Mouse (Mus musculus): ENCODE measurements around the gene Mrpl10. TPM values are rescaled to one million over a fixed set of nuclear protein-coding genes. Genes with fewer than 3 reads are reported as not detected.
A peak's percentile ranks its signal among the peaks of the same experiment; 100 is the strongest.

Gene Mrpl10
- total and polyA plus RNA-seq, 2 experiments from 2014 or later = 55.5 to 62.0 TPM

DNA sequence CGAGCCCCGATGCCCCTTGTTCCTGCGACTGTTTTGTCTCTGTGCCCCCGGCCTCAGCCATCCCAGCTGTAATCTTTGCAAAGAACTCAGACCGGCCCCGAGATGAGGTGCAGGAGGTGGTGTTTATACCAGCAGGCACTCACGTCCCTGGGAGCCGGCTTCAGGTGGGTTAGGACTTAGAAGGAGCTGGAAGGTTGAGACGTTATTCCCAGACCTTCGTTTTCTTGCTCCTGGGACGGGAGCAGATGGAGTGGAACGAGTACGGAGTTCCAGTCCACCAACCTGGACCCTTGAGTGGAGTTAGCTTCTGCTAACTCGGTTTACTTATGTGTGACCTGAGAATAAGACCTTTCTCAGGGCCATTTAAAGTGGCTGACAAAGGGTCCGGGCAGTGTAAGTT, 10.9 kb upstream of the Mrpl10 start:
- Histone ChIP-seq H3K9me3 (ENCODE audit: low read length) (no peaks in the 10 kb centered on the region), H3K4me3 (ENCODE audit: low read depth, low read length) (peak overlapping the region; percentile 59), H3K4me1 (ENCODE audit: insufficient read depth) (peaks cover 6% of the 10 kb centered on the region; the same call in 1 of the 2 replicates), H3K36me3 (ENCODE audit: insufficient read depth) (no peaks in the 10 kb centered on the region), H3K27ac (ENCODE audit: low read depth, low read length) (no peak overlapping the region), H3K27me3 (ENCODE audit: insufficient read depth, low read length) (no peaks in the 10 kb centered on the region), H3K9ac (peak overlapping the region; percentile 57; the same call in 1 of the 2 replicates), H3K4me2 (ENCODE audit: low read depth) (peak overlapping the region; percentile 75)
- TF ChIP-seq CTCF (IDR thresholded peaks at IDR 0.05; ENCODE audit: low read depth) = no peak
- 18% methylated on average over 15 of the region's 15 CpGs for WGBS
- no peak for DNase-seq
- no peak for ATAC-seq

DNA sequence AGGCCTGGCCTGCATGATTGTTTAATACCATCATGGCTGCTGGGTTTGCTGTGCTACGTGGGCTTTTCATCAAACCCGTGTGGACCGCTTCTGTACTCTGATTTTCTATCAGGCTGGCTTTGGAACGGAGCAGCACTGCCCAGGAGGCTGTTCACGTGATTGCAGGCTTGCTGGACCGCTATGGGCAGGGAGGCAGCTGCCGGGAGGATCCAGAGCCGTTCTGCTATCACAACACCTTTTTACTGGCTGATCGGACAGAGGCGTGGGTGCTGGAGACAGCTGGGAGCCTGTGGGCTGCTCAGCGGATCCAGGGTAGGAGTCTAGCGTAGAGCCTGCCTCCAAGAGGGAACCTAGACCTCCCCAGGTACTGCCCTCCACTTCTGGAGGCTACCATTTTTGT, 9.4 kb upstream of the Mrpl10 start:
- H3K4me1 ChIP-seq (ENCODE audit: insufficient read depth) = peaks cover 6% of the 10 kb centered on the region; the same call in 1 of the 2 replicates
- WGBS = 86% methylated on average over 12 of the region's 12 CpGs
- H3K36me3 ChIP-seq (ENCODE audit: insufficient read depth) = no peaks in the 10 kb centered on the region
- H3K9me3 ChIP-seq (ENCODE audit: low read length) = no peaks in the 10 kb centered on the region
- ATAC-seq = no peak
- TF ChIP-seq CTCF (IDR thresholded peaks at IDR 0.05; ENCODE audit: low read depth) = no peak
- H3K4me2 ChIP-seq (ENCODE audit: low read depth) = no peak overlapping the region
- no peak overlapping the region for H3K9ac ChIP-seq
- DNase-seq = no peak
- no peaks in the 10 kb centered on the region for H3K27me3 ChIP-seq (ENCODE audit: insufficient read depth, low read length)
- H3K4me3 ChIP-seq (ENCODE audit: low read depth, low read length) = no peak overlapping the region
- H3K27ac ChIP-seq (ENCODE audit: low read depth, low read length) = no peak overlapping the region

DNA sequence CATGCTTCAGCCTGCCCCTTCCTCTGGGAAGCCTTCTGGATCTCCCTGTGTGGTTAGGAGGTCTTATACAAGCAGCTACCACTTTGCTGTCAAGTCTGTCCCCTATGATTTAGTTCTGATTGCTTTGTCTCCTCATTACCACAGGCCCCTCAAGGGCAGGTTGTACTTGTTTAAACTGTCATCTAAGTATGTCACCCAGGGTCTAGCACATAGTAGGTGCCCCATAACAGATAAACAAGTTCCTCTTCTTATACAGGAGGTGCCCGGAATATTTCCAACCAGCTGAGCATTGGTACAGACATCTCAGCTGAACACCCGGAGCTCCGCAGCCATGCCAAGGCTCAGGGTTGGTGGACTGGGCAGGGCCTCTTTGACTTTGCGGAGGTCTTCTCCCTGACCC, 8.9 kb upstream of the Mrpl10 start:
- 96% methylated on average over 4 of the region's 4 CpGs for WGBS
- TF ChIP-seq CTCF (IDR thresholded peaks at IDR 0.05; ENCODE audit: low read depth) = no peak

DNA sequence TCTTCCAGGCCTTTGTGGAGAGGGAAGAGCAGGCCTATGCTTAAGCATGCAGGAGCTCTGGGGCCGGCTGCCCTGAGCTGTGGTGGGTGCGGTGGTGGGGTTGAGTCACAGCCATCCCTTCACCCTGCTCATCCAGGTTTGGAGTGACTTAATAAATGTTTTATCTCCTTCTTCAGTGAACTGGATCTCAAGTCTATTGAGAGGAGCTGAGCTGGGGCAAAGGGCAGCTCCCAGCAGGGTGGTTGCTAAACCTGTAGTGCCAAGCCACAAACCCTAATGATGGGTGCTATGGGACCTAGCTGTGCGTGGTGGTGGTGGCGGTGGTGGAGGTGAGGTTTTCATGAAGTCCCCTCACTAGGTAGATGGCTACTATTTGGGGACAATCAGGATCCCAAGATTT, 7.6 kb upstream of the Mrpl10 start:
- H3K9me3 ChIP-seq (ENCODE audit: low read length) = no peaks in the 10 kb centered on the region
- peaks cover 6% of the 10 kb centered on the region; the same call in 1 of the 2 replicates for H3K4me1 ChIP-seq (ENCODE audit: insufficient read depth)
- WGBS = 94% methylated on average over 4 of the region's 4 CpGs
- H3K4me3 ChIP-seq (ENCODE audit: low read depth, low read length) = no peak overlapping the region
- no peaks in the 10 kb centered on the region for H3K27me3 ChIP-seq (ENCODE audit: insufficient read depth, low read length)
- H3K9ac ChIP-seq = no peak overlapping the region
- no peak for TF ChIP-seq CTCF (IDR thresholded peaks at IDR 0.05; ENCODE audit: low read depth)
- H3K4me2 ChIP-seq (ENCODE audit: low read depth) = no peak overlapping the region
- no peak overlapping the region for H3K27ac ChIP-seq (ENCODE audit: low read depth, low read length)
- DNase-seq (no peak), ATAC-seq (no peak)
- no peaks in the 10 kb centered on the region for H3K36me3 ChIP-seq (ENCODE audit: insufficient read depth)

More for the DNA sequence above, 8.9 kb upstream of the Mrpl10 start:
- H3K4me3 ChIP-seq (ENCODE audit: low read depth, low read length) = no peak overlapping the region
- no peak overlapping the region for H3K4me2 ChIP-seq (ENCODE audit: low read depth)
- peaks cover 6% of the 10 kb centered on the region; the same call in 1 of the 2 replicates for H3K4me1 ChIP-seq (ENCODE audit: insufficient read depth)
- H3K9me3 ChIP-seq (ENCODE audit: low read length) = no peaks in the 10 kb centered on the region
- no peak for ATAC-seq
- no peak overlapping the region for H3K9ac ChIP-seq
- no peaks in the 10 kb centered on the region for H3K27me3 ChIP-seq (ENCODE audit: insufficient read depth, low read length)
- no peaks in the 10 kb centered on the region for H3K36me3 ChIP-seq (ENCODE audit: insufficient read depth)
- no peak overlapping the region for H3K27ac ChIP-seq (ENCODE audit: low read depth, low read length)
- DNase-seq = no peak

DNA sequence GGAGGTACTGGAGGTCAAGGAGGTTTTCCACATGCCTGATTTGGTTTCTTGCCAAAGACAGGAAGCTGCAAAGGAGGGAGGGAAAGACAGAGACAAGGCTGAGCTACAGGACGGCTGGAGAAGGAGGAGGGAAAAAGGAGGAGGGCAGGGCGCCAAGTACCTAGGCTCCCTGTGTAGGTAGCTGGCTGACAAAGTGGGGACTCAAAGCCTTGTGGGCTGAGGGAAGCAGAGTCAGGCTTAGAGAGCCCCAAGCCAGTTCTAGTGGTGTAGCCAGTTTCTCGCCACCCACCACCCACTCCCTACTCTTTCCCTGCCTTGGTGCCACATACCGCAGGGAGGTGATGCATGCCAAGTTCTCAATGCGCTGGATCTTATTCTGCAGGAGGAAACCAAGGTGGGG, 5.2 kb upstream of the Mrpl10 start:
- Histone ChIP-seq H3K27ac (ENCODE audit: low read depth, low read length) (no peak overlapping the region), H3K4me1 (ENCODE audit: insufficient read depth) (no peaks in the 10 kb centered on the region), H3K27me3 (ENCODE audit: insufficient read depth, low read length) (no peaks in the 10 kb centered on the region), H3K36me3 (ENCODE audit: insufficient read depth) (no peaks in the 10 kb centered on the region), H3K9me3 (ENCODE audit: low read length) (no peaks in the 10 kb centered on the region), H3K9ac (no peak overlapping the region), H3K4me2 (ENCODE audit: low read depth) (no peak overlapping the region), H3K4me3 (ENCODE audit: low read depth, low read length) (no peak overlapping the region)
- no peak for TF ChIP-seq CTCF (IDR thresholded peaks at IDR 0.05; ENCODE audit: low read depth)
- DNase-seq = no peak
- WGBS = 82% methylated on average over 5 of the region's 5 CpGs
- ATAC-seq = no peak

DNA sequence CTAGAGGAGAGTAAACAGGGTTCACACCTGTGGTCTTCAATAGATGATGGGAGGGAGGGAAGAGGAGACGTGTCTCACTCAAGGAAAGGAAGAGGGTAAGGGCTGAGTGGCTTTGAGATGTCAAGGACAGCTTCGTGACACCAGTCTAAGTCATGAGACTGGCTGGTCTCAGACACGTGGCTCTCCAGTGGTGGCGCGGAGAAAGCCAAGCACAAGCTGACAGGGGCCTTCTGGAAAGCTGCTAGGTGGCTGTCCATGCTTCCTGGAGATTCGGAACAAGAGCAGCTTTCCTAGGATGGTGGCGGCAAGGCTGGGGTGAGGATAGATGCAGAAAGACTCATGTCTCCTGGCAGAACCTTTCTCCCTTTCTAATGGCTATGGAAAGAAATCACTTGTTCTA, 2.5 kb upstream of the Mrpl10 start:
- DNase-seq (no peak), ATAC-seq (no peak)
- Histone ChIP-seq H3K9ac (no peak overlapping the region), H3K9me3 (ENCODE audit: low read length) (no peaks in the 10 kb centered on the region), H3K4me2 (ENCODE audit: low read depth) (no peak overlapping the region), H3K4me3 (ENCODE audit: low read depth, low read length) (no peak overlapping the region), H3K4me1 (ENCODE audit: insufficient read depth) (peaks cover 8% of the 10 kb centered on the region), H3K36me3 (ENCODE audit: insufficient read depth) (no peaks in the 10 kb centered on the region), H3K27me3 (ENCODE audit: insufficient read depth, low read length) (no peaks in the 10 kb centered on the region), H3K27ac (ENCODE audit: low read depth, low read length) (no peak overlapping the region)
- WGBS = 59% methylated on average over 7 of the region's 7 CpGs
- no peak for TF ChIP-seq CTCF (IDR thresholded peaks at IDR 0.05; ENCODE audit: low read depth)

DNA sequence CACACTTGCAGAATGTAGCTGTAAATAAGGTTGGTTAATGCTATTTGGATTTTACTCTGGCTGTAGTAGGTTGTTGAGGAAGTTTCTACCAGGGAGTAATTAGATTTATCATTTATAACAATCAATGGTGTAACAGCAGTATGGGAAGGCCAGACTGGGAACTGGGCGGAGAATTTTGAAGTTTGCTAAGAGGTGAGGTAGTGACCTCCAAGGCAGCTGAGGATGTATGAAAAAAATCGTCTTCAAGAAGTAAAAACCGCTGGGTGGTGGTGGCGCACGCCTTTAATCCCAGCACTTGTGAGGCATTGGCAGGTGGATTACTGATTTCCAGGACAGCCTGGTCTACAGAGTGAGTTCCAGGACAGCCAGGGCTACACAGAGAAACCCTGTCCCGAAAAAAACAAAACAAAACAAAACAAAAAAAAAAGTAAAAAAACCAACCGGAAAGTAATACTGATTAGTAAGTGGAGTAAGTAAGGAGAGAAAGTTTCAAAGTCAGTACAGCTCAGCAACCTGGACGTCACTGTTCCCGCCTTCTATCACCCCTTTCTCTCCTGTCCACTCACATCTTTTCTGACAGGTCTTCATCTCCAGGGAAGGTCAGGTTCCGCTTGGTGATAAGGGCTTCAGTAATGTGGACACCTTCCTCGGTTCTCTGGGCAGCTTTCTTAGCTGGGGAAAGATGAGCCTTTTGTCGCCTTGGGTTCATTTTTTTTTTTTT, 899 bp upstream of the Mrpl10 start:
- no peaks in the 10 kb centered on the region for H3K9me3 ChIP-seq (ENCODE audit: low read length)
- peak overlapping the region; percentile 75 for H3K4me3 ChIP-seq (ENCODE audit: low read depth, low read length)
- H3K4me1 ChIP-seq (ENCODE audit: insufficient read depth) = peaks cover 8% of the 10 kb centered on the region
- H3K9ac ChIP-seq = peak overlapping the region; percentile 52; the same call in 1 of the 2 replicates
- no peak for ATAC-seq
- WGBS = 48% methylated on average over 12 of the region's 12 CpGs
- H3K27ac ChIP-seq (ENCODE audit: low read depth, low read length) = peak overlapping the region; percentile 52; the same call in 1 of the 2 replicates
- no peaks in the 10 kb centered on the region for H3K27me3 ChIP-seq (ENCODE audit: insufficient read depth, low read length)
- no peak for TF ChIP-seq CTCF (IDR thresholded peaks at IDR 0.05; ENCODE audit: low read depth)
- H3K4me2 ChIP-seq (ENCODE audit: low read depth) = peak overlapping the region; percentile 71
- DNase-seq = no peak
- no peaks in the 10 kb centered on the region for H3K36me3 ChIP-seq (ENCODE audit: insufficient read depth)
